Mouse (Mus musculus) neural tube, embryonic 15.5 days (tissue): ENCODE measurements at regions not wholly inside any gene's neighbourhood (a gene's known extent, or its start where the extent isn't known, plus 50 kb on each side); places are given as distances from the start of the nearest gene placed in this dataset.

Source experiments
- ATAC-seq: fragments of 200-750 bp; cut with Nextera tagmentation; 2 replicates; pipeline ENCODE4 v1.8.0; 2017; ENCODE audit warnings: mild to moderate bottlenecking, moderate TSS enrichment, moderate library complexity; ENCODE audit not compliant: low FRiP score
- H3K27ac ChIP-seq: fragments of 300-500 bp; sonication (generic); replicated peaks from 2 replicates; pipeline ENCODE4 v1.5.1; 2015; ENCODE audit warnings: mild to moderate bottlenecking, inconsistent platforms
- H3K27me3 ChIP-seq: fragments of 300-500 bp; sonication (generic); replicated peaks from 2 replicates; pipeline ENCODE4 v1.6.1; 2015; ENCODE audit warnings: inconsistent platforms
- H3K36me3 ChIP-seq: fragments of 300-500 bp; sonication (generic); 2 replicates; pipeline ENCODE4 v1.6.1; 2015; ENCODE audit warnings: inconsistent platforms
- H3K4me1 ChIP-seq: fragments of 300-500 bp; sonication (generic); 2 replicates; pipeline ENCODE4 v1.6.1; 2015; ENCODE audit warnings: inconsistent platforms
- H3K4me2 ChIP-seq: fragments of 300-500 bp; sonication (generic); 2 replicates; pipeline ENCODE4 v1.6.1; 2015; ENCODE audit warnings: inconsistent platforms, mild to moderate bottlenecking, moderate library complexity
- H3K4me3 ChIP-seq: fragments of 300-500 bp; sonication (generic); replicated peaks from 2 replicates; pipeline ENCODE4 v1.5.1; 2015; ENCODE audit warnings: mild to moderate bottlenecking, inconsistent platforms
- H3K9ac ChIP-seq: fragments of 300-500 bp; sonication (generic); replicated peaks from 2 replicates; pipeline ENCODE4 v1.6.1; 2015; ENCODE audit warnings: mild to moderate bottlenecking, inconsistent platforms
- H3K9me3 ChIP-seq: fragments of 300-500 bp; sonication (generic); replicated peaks from 2 replicates; pipeline ENCODE4 v1.6.1; 2016; ENCODE audit warnings: inconsistent platforms
- WGBS: fragments of 180-500 bp; shearing (Covaris S2); methylation state at CpG from one replicate; pipeline ENCODE4 v1.1.7; 2015; ENCODE audit warnings: mixed read lengths; 5-methylcytosine and 5-hydroxymethylcytosine counted together

DNA sequence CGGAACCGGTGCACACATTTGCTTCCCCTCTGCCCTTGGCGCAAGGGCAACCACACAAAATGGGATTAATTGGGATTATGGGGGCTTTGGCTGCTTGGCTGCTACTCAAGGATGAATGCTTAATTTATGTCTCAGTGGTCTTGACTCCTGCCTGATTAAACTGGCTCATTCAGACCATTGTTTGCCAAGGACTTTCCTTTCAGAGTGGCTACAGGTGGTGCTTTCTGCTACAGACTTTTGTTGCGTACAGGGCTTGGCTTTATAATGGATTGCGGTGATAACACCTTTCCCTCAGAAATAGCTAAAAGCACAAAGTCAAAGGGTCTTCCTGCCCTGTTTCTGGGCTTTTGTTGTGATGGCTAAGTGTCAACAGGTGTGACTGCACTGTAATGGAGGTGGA, 120.4 kb upstream of the Tbca start:
- no peak for ATAC-seq
- Histone ChIP-seq H3K9me3 (no peaks in the 10 kb centered on the region), H3K27me3 (peaks cover 11% of the 10 kb centered on the region), H3K4me2 (no peak overlapping the region), H3K4me1 (no peaks in the 10 kb centered on the region), H3K4me3 (no peak overlapping the region), H3K9ac (no peak overlapping the region), H3K27ac (no peak overlapping the region), H3K36me3 (no peaks in the 10 kb centered on the region)
- 65% methylated on average over 5 of the region's 5 CpGs for WGBS

DNA sequence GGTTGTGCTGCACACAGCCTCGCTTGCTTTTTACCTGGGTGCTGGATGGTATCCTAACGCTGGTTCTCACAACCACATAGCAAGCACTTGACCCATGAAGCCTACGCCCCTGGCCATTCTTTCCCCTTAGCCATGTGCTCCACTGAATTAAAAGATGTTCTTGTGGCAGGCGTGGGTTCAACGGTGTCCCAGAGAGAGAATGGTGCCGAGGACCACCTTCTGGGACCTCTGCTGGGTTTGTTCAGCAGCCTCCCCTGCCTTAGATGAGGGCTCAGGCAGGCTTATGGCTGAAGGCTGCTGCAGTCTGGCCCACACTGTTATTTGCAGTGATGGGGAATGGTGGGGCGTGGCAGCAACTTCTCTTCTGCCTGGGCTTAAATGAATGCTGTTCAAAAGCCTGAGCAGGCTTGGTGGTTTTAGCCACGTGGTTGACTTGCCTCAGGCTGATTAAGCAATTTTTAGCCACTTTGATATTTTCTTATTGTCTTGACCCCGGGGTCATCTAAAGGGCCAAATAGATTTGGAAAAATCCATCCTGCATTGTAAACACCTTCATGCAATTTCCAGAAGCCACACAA, 119.5 kb upstream of the Tbca start:
- no peaks in the 10 kb centered on the region for H3K36me3 ChIP-seq
- H3K9me3 ChIP-seq = no peaks in the 10 kb centered on the region
- ATAC-seq = no peak
- H3K27ac ChIP-seq = no peak overlapping the region
- WGBS = 71% methylated on average over 9 of the region's 9 CpGs
- H3K9ac ChIP-seq = no peak overlapping the region
- H3K4me1 ChIP-seq = no peaks in the 10 kb centered on the region
- peaks cover 11% of the 10 kb centered on the region for H3K27me3 ChIP-seq
- no peak overlapping the region for H3K4me2 ChIP-seq
- H3K4me3 ChIP-seq = no peak overlapping the region

DNA sequence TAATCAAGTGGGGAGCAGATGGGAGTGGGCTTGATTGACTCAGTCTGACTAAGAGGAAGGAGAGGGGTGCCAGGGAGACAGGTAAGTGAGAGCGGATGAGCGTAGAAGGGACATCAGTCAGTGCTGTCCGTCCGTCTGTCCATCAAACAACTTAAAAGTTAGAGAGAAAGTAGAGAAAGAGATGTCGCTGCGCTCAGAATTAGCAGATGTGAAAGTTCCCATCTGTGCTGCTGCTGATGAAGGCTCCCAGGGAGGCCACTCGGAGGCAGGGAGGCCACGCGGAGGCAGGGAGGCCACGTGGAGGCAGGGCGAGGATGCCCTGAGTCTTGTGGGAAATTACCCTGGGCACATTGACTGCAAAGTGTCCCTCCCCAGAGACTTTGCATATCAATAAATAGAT, 118.4 kb upstream of the Tbca start:
- H3K36me3 ChIP-seq = no peaks in the 10 kb centered on the region
- no peaks in the 10 kb centered on the region for H3K9me3 ChIP-seq
- no peak for ATAC-seq
- no peaks in the 10 kb centered on the region for H3K4me1 ChIP-seq
- no peak overlapping the region for H3K4me2 ChIP-seq
- H3K27ac ChIP-seq = no peak overlapping the region
- no peak overlapping the region for H3K9ac ChIP-seq
- H3K27me3 ChIP-seq = peaks cover 11% of the 10 kb centered on the region
- H3K4me3 ChIP-seq = no peak overlapping the region
- 84% methylated on average over 11 of the region's 11 CpGs for WGBS

DNA sequence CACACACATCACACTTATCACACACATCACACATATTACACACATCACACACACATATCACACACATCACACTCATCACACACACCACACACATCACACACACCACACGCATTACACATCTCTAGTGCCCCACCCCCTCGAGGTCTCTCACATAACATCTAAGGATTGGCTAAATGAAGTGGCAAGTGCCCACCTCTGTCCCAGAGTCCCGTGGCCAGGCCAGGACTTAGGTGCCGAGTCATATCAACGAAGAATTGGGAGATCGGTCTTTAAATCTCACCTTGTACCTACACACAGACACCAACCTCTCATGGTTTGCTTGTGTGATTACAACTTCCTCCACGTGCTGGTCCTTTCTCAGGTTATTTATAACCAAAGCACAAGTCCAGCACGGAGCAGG, 117.7 kb upstream of the Tbca start:
- Histone ChIP-seq H3K9me3 (no peaks in the 10 kb centered on the region), H3K27me3 (peaks cover 11% of the 10 kb centered on the region), H3K27ac (no peak overlapping the region), H3K4me3 (no peak overlapping the region), H3K9ac (no peak overlapping the region), H3K36me3 (no peaks in the 10 kb centered on the region), H3K4me2 (no peak overlapping the region), H3K4me1 (no peaks in the 10 kb centered on the region)
- no peak for ATAC-seq
- WGBS = 90% methylated on average over 8 of the region's 8 CpGs

DNA sequence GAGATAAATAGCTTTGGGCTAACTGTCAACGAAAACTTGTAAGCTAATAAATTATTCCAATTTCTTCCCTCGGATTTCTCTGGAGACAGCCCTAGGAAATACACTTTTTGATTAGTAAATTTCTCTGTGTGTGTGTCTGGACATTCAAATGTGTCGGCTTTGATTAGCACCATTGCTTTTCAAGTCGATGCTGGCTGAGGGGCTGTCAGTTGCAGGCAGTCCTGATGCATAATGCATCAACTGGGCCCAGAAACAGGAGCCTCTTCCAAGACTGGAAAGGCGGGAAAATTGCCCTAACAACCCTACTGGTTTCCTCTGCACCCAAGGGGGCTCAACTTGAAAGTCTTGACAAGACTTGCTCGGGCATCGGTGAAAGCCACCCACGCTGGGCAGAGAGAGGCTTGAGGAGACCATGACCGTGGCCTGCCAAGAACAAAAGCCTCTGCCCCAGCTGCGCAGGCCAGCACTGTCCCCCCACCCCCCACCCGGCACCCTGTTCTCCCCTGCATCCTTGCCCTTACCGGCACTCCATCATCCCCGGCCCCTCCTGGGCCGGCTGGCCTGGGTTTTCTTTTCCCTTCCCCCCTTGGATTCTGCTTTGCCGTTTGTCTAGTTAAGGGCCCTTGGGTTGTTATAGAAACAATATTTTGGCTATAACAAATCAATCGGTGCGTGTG, 108.1 kb upstream of the Tbca start:
- Histone ChIP-seq H3K36me3 (no peaks in the 10 kb centered on the region), H3K4me2 (no peak overlapping the region), H3K9ac (no peak overlapping the region), H3K4me1 (peaks cover 13% of the 10 kb centered on the region; the same call in 1 of the 2 replicates), H3K27ac (no peak overlapping the region), H3K4me3 (no peak overlapping the region), H3K27me3 (peaks cover 49% of the 10 kb centered on the region), H3K9me3 (no peaks in the 10 kb centered on the region)
- WGBS = 19% methylated on average over 17 of the region's 17 CpGs
- ATAC-seq = no peak

DNA sequence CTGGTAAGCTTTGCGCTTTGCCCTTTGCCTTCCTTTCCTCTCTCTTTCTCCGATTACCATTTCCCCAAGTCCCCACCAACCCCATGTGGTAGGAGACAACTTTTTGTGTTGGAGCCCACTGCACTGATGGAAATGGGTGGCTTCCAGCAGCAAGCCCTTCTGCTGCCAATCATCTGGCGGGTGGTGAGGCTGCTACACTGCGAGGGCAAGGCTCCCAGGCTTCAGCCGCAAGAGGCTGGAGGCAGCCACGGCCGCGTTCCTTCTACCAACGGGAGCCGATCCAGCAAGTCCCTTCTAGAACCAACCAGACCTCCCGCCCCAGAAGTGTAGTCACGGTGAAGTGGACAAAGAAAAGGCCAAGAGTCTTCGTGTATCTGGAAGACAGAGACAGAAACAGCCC, 107.1 kb upstream of the Tbca start:
- no peak overlapping the region for H3K4me2 ChIP-seq
- no peak for ATAC-seq
- no peaks in the 10 kb centered on the region for H3K9me3 ChIP-seq
- no peak overlapping the region for H3K9ac ChIP-seq
- no peak overlapping the region for H3K27ac ChIP-seq
- 88% methylated on average over 13 of the region's 13 CpGs for WGBS
- H3K4me1 ChIP-seq = peaks cover 13% of the 10 kb centered on the region; the same call in 1 of the 2 replicates
- H3K27me3 ChIP-seq = peaks cover 57% of the 10 kb centered on the region
- H3K4me3 ChIP-seq = no peak overlapping the region
- H3K36me3 ChIP-seq = no peaks in the 10 kb centered on the region

DNA sequence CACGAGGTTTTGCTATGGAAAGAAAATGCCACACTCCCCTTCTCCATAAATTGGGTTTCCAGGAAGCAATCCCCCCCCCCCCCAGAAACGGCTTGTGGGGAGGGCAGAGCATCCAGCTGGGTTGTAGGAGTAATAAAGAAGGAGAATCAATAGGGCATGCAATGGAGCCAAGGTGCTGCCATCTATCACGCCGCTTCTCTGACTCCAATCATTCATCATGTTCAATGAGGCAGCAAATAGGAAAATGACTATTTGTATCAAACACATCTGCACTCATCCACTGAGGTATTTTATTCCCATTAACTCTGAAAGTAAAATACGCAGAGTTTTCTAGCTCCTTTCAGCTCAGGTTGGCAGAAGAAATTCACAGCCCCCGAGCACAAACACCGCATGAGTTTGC, 103.5 kb upstream of the Tbca start:
- H3K9me3 ChIP-seq = no peaks in the 10 kb centered on the region
- no peak overlapping the region for H3K4me3 ChIP-seq
- H3K9ac ChIP-seq = no peak overlapping the region
- no peaks in the 10 kb centered on the region for H3K36me3 ChIP-seq
- ATAC-seq = peak; percentile 47; the same call in 1 of the 2 replicates
- H3K4me2 ChIP-seq = no peak overlapping the region
- H3K4me1 ChIP-seq = peaks cover 13% of the 10 kb centered on the region; the same call in 1 of the 2 replicates
- H3K27me3 ChIP-seq = peaks cover 70% of the 10 kb centered on the region
- H3K27ac ChIP-seq = no peak overlapping the region
- 11% methylated on average over 7 of the region's 7 CpGs for WGBS

DNA sequence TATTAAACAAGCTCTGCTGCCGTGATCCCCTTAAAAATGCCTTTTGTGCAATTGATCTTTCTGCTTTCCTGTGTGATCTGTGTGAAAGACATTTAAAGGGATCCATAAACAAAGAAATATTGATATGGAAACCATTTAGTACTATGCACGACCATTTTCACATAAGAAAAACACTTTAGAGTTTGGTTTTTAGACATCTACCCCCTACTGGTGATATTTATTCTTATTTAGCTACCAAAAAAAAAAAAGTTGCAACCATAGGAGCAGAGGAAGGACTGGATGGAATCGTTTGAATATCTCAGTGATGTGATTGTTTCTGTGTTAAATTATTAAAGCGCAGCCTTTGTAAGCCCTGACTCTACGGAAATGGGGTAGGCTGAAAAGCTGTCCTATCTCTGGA, 101.4 kb upstream of the Tbca start:
- WGBS = 73% methylated on average over 5 of the region's 5 CpGs
- no peak overlapping the region for H3K9ac ChIP-seq
- no peak for ATAC-seq

DNA sequence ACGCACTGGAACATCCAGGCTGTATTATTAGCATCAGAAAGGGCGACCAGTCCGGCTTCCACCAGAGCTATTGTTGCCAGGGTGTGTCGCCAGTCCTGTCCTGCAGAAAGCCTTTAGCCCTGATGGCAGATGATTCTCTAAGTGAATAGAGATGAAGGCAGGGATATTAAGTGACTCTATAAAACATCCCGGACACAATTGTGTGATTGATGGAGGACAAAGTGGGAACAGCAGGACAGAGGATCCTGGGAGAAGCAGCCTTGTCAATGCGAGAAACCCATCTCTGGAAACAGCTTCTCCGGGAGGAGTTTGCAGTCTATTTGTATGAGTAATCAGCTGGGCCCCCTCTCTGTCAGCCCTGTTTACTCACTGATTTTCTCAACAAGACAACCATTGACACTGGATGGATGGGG, 82.1 kb upstream of the Tbca start:
- Histone ChIP-seq H3K9me3 (no peaks in the 10 kb centered on the region), H3K27me3 (peaks cover 79% of the 10 kb centered on the region), H3K36me3 (no peaks in the 10 kb centered on the region), H3K4me3 (no peak overlapping the region), H3K4me1 (peaks cover 36% of the 10 kb centered on the region), H3K27ac (no peak overlapping the region), H3K4me2 (no peak overlapping the region), H3K9ac (no peak overlapping the region)
- 2% methylated on average over 7 of the region's 7 CpGs for WGBS
- no peak for ATAC-seq

More for the DNA sequence above, 101.4 kb upstream of the Tbca start:
- Histone ChIP-seq H3K36me3 (no peaks in the 10 kb centered on the region), H3K27ac (no peak overlapping the region), H3K4me2 (no peak overlapping the region), H3K4me3 (no peak overlapping the region), H3K4me1 (peaks cover 8% of the 10 kb centered on the region; the same call in 1 of the 2 replicates), H3K27me3 (peaks cover 64% of the 10 kb centered on the region), H3K9me3 (no peaks in the 10 kb centered on the region)

DNA sequence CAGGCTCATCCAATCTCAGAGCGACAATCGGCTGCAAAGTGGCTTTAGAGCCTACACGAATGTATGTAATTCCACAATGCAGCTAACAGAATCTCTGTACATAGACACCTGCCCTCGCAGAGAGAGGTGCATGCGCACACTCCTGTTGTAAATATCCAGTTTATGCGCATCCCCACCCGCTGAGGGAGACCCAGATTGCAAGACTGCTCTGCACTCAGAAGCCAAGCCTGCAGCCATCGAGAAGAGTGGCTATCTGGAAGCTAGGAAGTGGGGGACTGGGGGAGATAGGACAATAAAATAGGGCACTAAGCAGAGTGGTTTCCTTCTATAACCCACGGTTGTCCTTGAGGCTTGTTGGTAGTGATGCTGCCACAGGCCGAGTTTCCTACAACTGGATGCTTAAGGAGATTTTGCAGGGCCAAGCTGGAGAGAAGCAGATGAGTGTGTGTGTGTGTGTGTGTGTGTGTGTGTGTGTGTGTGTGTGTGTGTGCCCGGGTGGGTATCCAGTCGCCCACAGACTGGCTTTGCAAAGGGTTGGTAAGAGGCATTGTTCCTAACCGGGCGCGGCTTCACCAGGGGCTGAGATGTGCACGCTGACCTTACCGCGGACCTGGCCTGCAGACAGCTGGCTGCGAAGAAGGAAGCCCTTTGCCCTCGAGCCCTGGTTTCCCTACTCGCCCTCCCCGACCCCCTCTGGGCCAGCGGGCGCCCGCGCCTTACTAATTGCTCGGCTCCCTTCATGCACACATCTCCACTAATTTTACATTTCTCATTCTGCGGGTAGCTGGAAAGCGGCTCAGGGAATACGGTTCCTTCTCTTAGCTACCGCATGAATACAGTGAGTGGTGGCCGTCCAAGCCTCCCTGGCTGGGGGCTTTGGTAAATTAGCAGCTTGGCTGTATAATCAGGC, 81.1 kb upstream of the Tbca start:
- peaks cover 82% of the 10 kb centered on the region for H3K27me3 ChIP-seq
- H3K4me1 ChIP-seq = peaks cover 28% of the 10 kb centered on the region
- no peaks in the 10 kb centered on the region for H3K9me3 ChIP-seq
- H3K4me2 ChIP-seq = 0 out of 2 replicates have a peak overlapping the region, but pooled peaks have one; percentile 0
- ATAC-seq = no peak; the same call in 1 of the 2 replicates
- no peak overlapping the region for H3K4me3 ChIP-seq
- no peak overlapping the region for H3K9ac ChIP-seq
- 1% methylated on average over 32 of the region's 32 CpGs for WGBS
- no peaks in the 10 kb centered on the region for H3K36me3 ChIP-seq
- H3K27ac ChIP-seq = peak overlapping the region; percentile 6

DNA sequence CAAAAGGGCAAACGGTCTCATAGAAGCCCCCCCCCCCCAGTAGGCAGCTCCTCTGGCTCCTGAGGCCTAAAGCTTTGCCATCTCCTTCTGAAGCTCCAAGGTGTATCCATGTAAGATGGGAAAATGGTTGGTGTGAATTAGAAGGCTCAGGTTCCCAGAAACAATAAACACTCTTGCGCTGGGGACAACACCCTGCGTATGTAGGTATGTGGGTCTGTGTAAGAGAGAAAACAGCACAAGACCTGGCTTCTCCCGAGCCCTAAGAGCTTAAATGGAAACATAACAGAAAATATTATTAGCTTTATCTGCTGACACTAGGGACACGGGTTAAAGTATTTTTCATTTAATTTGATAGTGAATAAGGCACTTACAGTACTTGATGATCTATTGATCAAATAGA, 79.9 kb upstream of the Tbca start:
- no peak overlapping the region for H3K4me3 ChIP-seq
- ATAC-seq = no peak
- WGBS = 29% methylated on average over 5 of the region's 5 CpGs
- H3K36me3 ChIP-seq = no peaks in the 10 kb centered on the region
- peaks cover 83% of the 10 kb centered on the region for H3K27me3 ChIP-seq
- no peak overlapping the region for H3K9ac ChIP-seq
- H3K27ac ChIP-seq = no peak overlapping the region
- peaks cover 18% of the 10 kb centered on the region for H3K4me1 ChIP-seq
- H3K4me2 ChIP-seq = no peak overlapping the region
- H3K9me3 ChIP-seq = no peaks in the 10 kb centered on the region
